Mouse (Mus musculus) layer of hippocampus, postnatal 10 days (tissue): ENCODE results near the gene Dcaf6. TPM values are rescaled to one million over a fixed set of nuclear protein-coding genes. Genes with fewer than 3 reads are reported as not detected.
"Not testable (repeated sequence)": the region's sequence is repeated elsewhere in the genome, so short reads cannot be mapped to it uniquely, and the experiment has no call there.

Source experiments
- DNase-seq, 2 experiments: peaks; one replicate each; pipeline ENCODE4 v3.0.0; 2021; ENCODE audit warnings: low spot score in 2 of 2
- total RNA-seq, 2 experiments: library from RNA; stranded (reverse); gene quantifications; 2 replicates each; pipeline ENCODE4 v1.2.3; 2021

Gene Dcaf6
- total RNA-seq, 2 experiments from 2014 or later: 79.2 to 81.0 TPM

- DNase-seq: no peak
These were observed 34.0 kb downstream of the Dcaf6 start for GRCm38 (mm10) chr1:165426254-165426653.

GRCm38 (mm10) chr1:165421357-165421915 is 38.8 kb downstream of the Dcaf6 start:
- no peak for DNase-seq

GRCm38 (mm10) chr1:165396401-165396805 is 63.9 kb downstream of the Dcaf6 start:
- DNase-seq: no peak

GRCm38 (mm10) chr1:165395940-165396339 is 64.3 kb downstream of the Dcaf6 start:
- DNase-seq: no peak

- DNase-seq: no peak
These were observed 65.4 kb downstream of the Dcaf6 start for GRCm38 (mm10) chr1:165394836-165395235.

GRCm38 (mm10) chr1:165393033-165393432 is 67.2 kb downstream of the Dcaf6 start:
- no peak for DNase-seq

- peak in 1 of 2 experiments; percentile 22 for DNase-seq
These were observed 71.6 kb downstream of the Dcaf6 start for GRCm38 (mm10) chr1:165388716-165389115.

- no peak for DNase-seq
These were observed 73.8 kb downstream of the Dcaf6 start for GRCm38 (mm10) chr1:165386525-165386923.

GRCm38 (mm10) chr1:165385810-165386524 is 74.3 kb downstream of the Dcaf6 start:
- no peak for DNase-seq

GRCm38 (mm10) chr1:165373839-165374238 is 86.4 kb downstream of the Dcaf6 start:
- DNase-seq: no peak

- DNase-seq: no peak
These were observed 89.3 kb downstream of the Dcaf6 start for GRCm38 (mm10) chr1:165370990-165371389.

- DNase-seq: no peak
These were observed 95.2 kb downstream of the Dcaf6 start for GRCm38 (mm10) chr1:165365057-165365456.

- no peak for DNase-seq
These were observed 97.0 kb downstream of the Dcaf6 start for GRCm38 (mm10) chr1:165363271-165363670.

GRCm38 (mm10) chr1:165356347-165356746 is 103.9 kb downstream of the Dcaf6 start:
- DNase-seq: no peak

- no peak for DNase-seq
These were observed 111.6 kb downstream of the Dcaf6 start for GRCm38 (mm10) chr1:165348627-165349026.

- DNase-seq: no peak
These were observed 115.8 kb downstream of the Dcaf6 start for GRCm38 (mm10) chr1:165344453-165344852.

- no peak for DNase-seq
These were observed 118.1 kb downstream of the Dcaf6 start for GRCm38 (mm10) chr1:165342126-165342525.

- DNase-seq: no peak
These were observed 127.5 kb downstream of the Dcaf6 start for GRCm38 (mm10) chr1:165332797-165333196.

- no peak for DNase-seq
These were observed 129.4 kb downstream of the Dcaf6 start for GRCm38 (mm10) chr1:165330859-165331258.

- DNase-seq: not testable (repeated sequence)
These were observed 131.6 kb downstream of the Dcaf6 start for GRCm38 (mm10) chr1:165328384-165329289.

GRCm38 (mm10) chr1:165327831-165328230 is 132.4 kb downstream of the Dcaf6 start:
- no peak for DNase-seq

- no peak for DNase-seq
These were observed 132.9 kb downstream of the Dcaf6 start for GRCm38 (mm10) chr1:165327370-165327769.
